In genomic region chr6:134020821-134021220, GRCm38 (mm10) we compare ENCODE assay signal across 37 mouse cellular contexts. TPM values are rescaled to one million over a fixed set of nuclear protein-coding genes. Genes with fewer than 3 reads are reported as not detected.
DNase-seq lines count a peak whose midpoint lies in the region; ATAC-seq and TF ChIP-seq lines count a peak whose summit lies in the region.
"Had no signal": no experiment of that assay in that cellular context is flagged by ENCODE, and none has a peak within 500 bp of the region (broad histone marks: within the 10 kb centered on the region; RNA-seq: fewer than 3 reads in every experiment).

No protein-coding gene starts in this region.

- H3K27ac ChIP-seq in liver, postnatal 0 days (ENCODE audit: low read depth): no peak overlapping the region
- H3K27ac ChIP-seq: embryonic facial prominence, embryonic 12.5 days; hindbrain, embryonic 14.5 days; kidney, embryonic 15.5 days; layer of hippocampus, adult 2 months; liver, embryonic 13.5 days; midbrain, embryonic 13.5 days; neural tube, embryonic 15.5 days; stomach, postnatal 0 days had no signal

- H3K4me2 ChIP-seq in liver, postnatal 0 days (ENCODE audit: low read depth, low read length): no peak overlapping the region
- H3K4me2 ChIP-seq: embryonic facial prominence, embryonic 12.5 days; heart, embryonic 12.5 days; hindbrain, embryonic 14.5 days; kidney, embryonic 15.5 days; liver, embryonic 13.5 days; midbrain, embryonic 13.5 days; neural tube, embryonic 15.5 days had no signal

- no peak overlapping the region for H3K9ac ChIP-seq in liver, postnatal 0 days (replicated peaks)
- H3K9ac ChIP-seq: embryonic facial prominence, embryonic 12.5 days; heart, embryonic 12.5 days; hindbrain, embryonic 14.5 days; kidney, embryonic 15.5 days; liver, embryonic 13.5 days; midbrain, embryonic 13.5 days; neural tube, embryonic 15.5 days had no signal

- H3K36me3 ChIP-seq in liver, postnatal 0 days (replicated peaks; ENCODE audit: insufficient read depth, low read length): no peaks in the 10 kb centered on the region
- H3K36me3 ChIP-seq: embryonic facial prominence, embryonic 12.5 days; G1E; heart, embryonic 12.5 days; kidney, embryonic 15.5 days; liver, embryonic 13.5 days; midbrain, embryonic 13.5 days; neural tube, embryonic 15.5 days had no signal

- WGBS in liver, postnatal 0 days (ENCODE audit: insufficient replicate concordance): 29% methylated on average over 6 of the region's 6 CpGs

- H3K27me3 ChIP-seq in liver, postnatal 0 days (ENCODE audit: insufficient read depth, low read length): no peaks in the 10 kb centered on the region
- H3K27me3 ChIP-seq: embryonic facial prominence, embryonic 12.5 days; heart, embryonic 12.5 days; kidney, embryonic 15.5 days; liver, embryonic 13.5 days; midbrain, embryonic 13.5 days; neural tube, embryonic 15.5 days had no signal

- TF ChIP-seq CTCF in liver, postnatal 0 days (IDR thresholded peaks at IDR 0.05; ENCODE audit: low read depth): no peak

- H3K4me3 ChIP-seq in liver, postnatal 0 days (ENCODE audit: low read depth, low read length): no peak overlapping the region
- H3K4me3 ChIP-seq: embryonic facial prominence, embryonic 12.5 days; heart, embryonic 12.5 days; kidney, embryonic 15.5 days; layer of hippocampus, adult 2 months; liver, embryonic 13.5 days; megakaryocyte, embryonic 14.5 days; midbrain, embryonic 13.5 days; neural tube, embryonic 15.5 days had no signal

- no peaks in the 10 kb centered on the region for H3K4me1 ChIP-seq in liver, postnatal 0 days (ENCODE audit: insufficient read depth)
- H3K4me1 ChIP-seq: embryonic facial prominence, embryonic 12.5 days; kidney, embryonic 15.5 days; liver, embryonic 13.5 days; midbrain, embryonic 13.5 days; neural tube, embryonic 15.5 days had no signal

- ATAC-seq in liver, postnatal 0 days: peak; percentile 38; the same call in 1 of the 2 replicates
- peak; percentile 85 to 88 for ATAC-seq in hematopoietic stem cell, adult 5-6 weeks (replicated peaks in 1 of 2; ENCODE audit: insufficient read depth in 1 of 2, low FRiP score in 2 of 2, low TSS enrichment in 1 of 2, low read depth in 1 of 2, poor library complexity in 2 of 2, severe bottlenecking in 2 of 2)
- peak; percentile 61 for ATAC-seq in monocyte, adult 5-6 weeks (replicated peaks; ENCODE audit: insufficient number of reproducible peaks, low FRiP score, low TSS enrichment, poor library complexity, severe bottlenecking)
- ATAC-seq: forebrain, embryonic 16.5 days; inflammation-experienced regulatory T-cells, adult 6 months; midbrain, embryonic 13.5 days had no signal

- no peak for TF ChIP-seq EP300 in liver, postnatal 0 days (IDR thresholded peaks at IDR 0.05; ENCODE audit: low read depth)

- DNase-seq in liver, postnatal 0 days: no peak
- no peak for DNase-seq in liver
- DNase-seq in thymus, adult 18-20 months: no peak
- DNase-seq in frontal cortex, postnatal 10 days (ENCODE audit: low spot score in 2 of 2): no peak
- DNase-seq in urinary bladder, adult 18-20 months (ENCODE audit: low spot score in 2 of 2): no peak
- DNase-seq: adrenal gland, postnatal 10 days; cerebellum, adult 11 months; cerebellum, adult 9-10 months; cerebellum, postnatal 36 days; embryo, embryonic 11 days; gastrocnemius, postnatal 14 days; heart, adult 18-20 months; heart, postnatal 4 days; kidney, adult 11 months; kidney, postnatal 25 days; left cerebral cortex, postnatal 4 days; liver, embryonic 13.5 days; lung, adult 2 months; lung, postnatal 14 days; right cerebral cortex, adult 18-20 months; spleen, adult 18-20 months; thymus, adult 2 months; thymus, postnatal 36 days had no signal

- no peaks in the 10 kb centered on the region for H3K9me3 ChIP-seq in liver, postnatal 0 days (ENCODE audit: low read length)
- H3K9me3 ChIP-seq: embryonic facial prominence, embryonic 12.5 days; G1E; heart, embryonic 12.5 days; kidney, embryonic 15.5 days; liver, embryonic 13.5 days; megakaryocyte, embryonic 14.5 days; midbrain, embryonic 13.5 days; neural tube, embryonic 15.5 days had no signal

RNA-seq across cellular contexts. Expression of gene Etv6, which starts 14.7 kb away (rescaled TPM):
- 2.6 and 2.7 TPM in 2 replicates for polyA plus RNA-seq in liver, postnatal 0 days (2015; fragmentation: Nextera tagmentation; extraction: Ambion mirVana)
- 139 and 157 TPM in 2 replicates for total RNA-seq in hematopoietic stem cell, adult 5-6 weeks (2017)
- total RNA-seq in monocyte, adult 5-6 weeks (2017): 45.6 to 52.8 TPM (median 49.3 TPM) in 3 replicates
